Mouse (Mus musculus) liver, embryonic 15.5 days (tissue): Measurements from ENCODE around the gene Slc4a4. TPM values are rescaled to one million over a fixed set of nuclear protein-coding genes. Genes with fewer than 3 reads are reported as not detected.

Source experiments
- ATAC-seq: fragments of 200-750 bp; cut with Nextera tagmentation; 2 replicates; pipeline ENCODE4 v1.8.0; 2017; ENCODE audit warnings: moderate number of reproducible peaks, mild to moderate bottlenecking, moderate library complexity; ENCODE audit not compliant: insufficient read depth
- H3K27ac ChIP-seq: fragments of 300-500 bp; sonication (generic); replicated peaks from 2 replicates; pipeline ENCODE4 v1.5.1; 2015; ENCODE audit warnings: mild to moderate bottlenecking, inconsistent platforms
- H3K27me3 ChIP-seq: fragments of 300-500 bp; sonication (generic); 2 replicates; pipeline ENCODE4 v1.6.1; 2015; ENCODE audit warnings: mild to moderate bottlenecking, inconsistent platforms
- H3K36me3 ChIP-seq: fragments of 300-500 bp; sonication (generic); replicated peaks from 2 replicates; pipeline ENCODE4 v1.6.1; 2015; ENCODE audit warnings: moderate library complexity, mild to moderate bottlenecking, inconsistent platforms
- H3K4me1 ChIP-seq: fragments of 300-500 bp; sonication (generic); replicated peaks from 2 replicates; pipeline ENCODE4 v1.6.1; 2015; ENCODE audit warnings: inconsistent platforms
- H3K4me2 ChIP-seq: fragments of 300-500 bp; sonication (generic); 2 replicates; pipeline ENCODE4 v1.6.1; 2015; ENCODE audit warnings: moderate library complexity, mild to moderate bottlenecking, inconsistent platforms
- H3K4me3 ChIP-seq: fragments of 300-500 bp; sonication (generic); replicated peaks from 2 replicates; pipeline ENCODE4 v1.5.1; 2015; ENCODE audit warnings: mild to moderate bottlenecking, inconsistent platforms
- H3K9ac ChIP-seq: fragments of 300-500 bp; sonication (generic); 2 replicates; pipeline ENCODE4 v1.6.1; 2015; ENCODE audit warnings: moderate library complexity, mild to moderate bottlenecking, inconsistent platforms
- H3K9me3 ChIP-seq: fragments of 300-500 bp; sonication (generic); replicated peaks from 2 replicates; pipeline ENCODE4 v1.6.1; 2016; ENCODE audit warnings: inconsistent platforms
- WGBS: fragments of 180-500 bp; shearing (Covaris S2); methylation state at CpG from one replicate; pipeline ENCODE4 v1.1.7; 2015; ENCODE audit warnings: mixed read lengths; ENCODE audit not compliant: insufficient replicate concordance; 5-methylcytosine and 5-hydroxymethylcytosine counted together
- polyA plus RNA-seq: library from polyadenylated mRNA; unstranded; fragments of >200 nt; fragmentation: Nextera tagmentation; extraction: Ambion mirVana; gene quantifications from 2 replicates; pipeline ENCODE4 v1.2.1, GENCODE M21; 2015

Slc4a4 gene
- 0.62 and 1.3 TPM in 2 replicates for polyA plus RNA-seq

GRCm38 (mm10) chr5:88886668-88887555 is at the start of gene Slc4a4:
Gene Slc4a4 (plus strand): TSS chr5:88886818.
- H3K9ac ChIP-seq: peak within 1 kb of the TSS; percentile 30; the same call in 1 of the 2 replicates
- peak; percentile 84 for ATAC-seq
- peak within 1 kb of the TSS; percentile 61 for H3K4me3 ChIP-seq
- no peaks in the 10 kb centered on the region; the same call in 1 of the 2 replicates for H3K4me1 ChIP-seq
- peaks cover 65% of the 10 kb centered on the region for H3K27me3 ChIP-seq
- H3K9me3 ChIP-seq: no peaks in the 10 kb centered on the region
- no peak within 1 kb of the TSS for H3K27ac ChIP-seq
- H3K4me2 ChIP-seq: peak within 1 kb of the TSS; percentile 64
- no peaks in the 10 kb centered on the region for H3K36me3 ChIP-seq
- WGBS: 1% methylated on average over 112 of the region's 119 CpGs

- Histone ChIP-seq H3K4me1 (0 out of 2 replicates have a peak, but pooled peaks cover 4% of the 10 kb centered on the region), H3K9me3 (no peaks in the 10 kb centered on the region), H3K36me3 (no peaks in the 10 kb centered on the region), H3K9ac (no peak overlapping the region), H3K27me3 (no peaks in the 10 kb centered on the region), H3K27ac (no peak overlapping the region), H3K4me2 (no peak overlapping the region), H3K4me3 (no peak overlapping the region)
- no peak for ATAC-seq
- WGBS: 35% methylated on average over 5 of the region's 5 CpGs
Observed at GRCm38 (mm10) chr5:88840080-88840798, 46.4 kb upstream of the Slc4a4 start.

GRCm38 (mm10) chr5:88857311-88857710 is 29.3 kb upstream of the Slc4a4 start:
- Histone ChIP-seq H3K36me3 (no peaks in the 10 kb centered on the region), H3K9ac (no peak overlapping the region), H3K27ac (no peak overlapping the region), H3K4me1 (no peaks in the 10 kb centered on the region), H3K4me3 (no peak overlapping the region), H3K4me2 (no peak overlapping the region), H3K9me3 (no peaks in the 10 kb centered on the region), H3K27me3 (no peaks in the 10 kb centered on the region)
- 78% methylated on average over 3 of the region's 3 CpGs for WGBS
- no peak for ATAC-seq

- Histone ChIP-seq H3K4me1 (no peaks in the 10 kb centered on the region), H3K27me3 (no peaks in the 10 kb centered on the region), H3K4me2 (no peak overlapping the region), H3K36me3 (no peaks in the 10 kb centered on the region), H3K27ac (no peak overlapping the region), H3K9me3 (no peaks in the 10 kb centered on the region), H3K4me3 (no peak overlapping the region), H3K9ac (no peak overlapping the region)
- WGBS: 72% methylated on average over 4 of the region's 4 CpGs
- ATAC-seq: no peak
Observed at GRCm38 (mm10) chr5:88857801-88858200, 28.8 kb upstream of the Slc4a4 start.

- WGBS: 68% methylated on average over 4 of the region's 4 CpGs
- no peaks in the 10 kb centered on the region for H3K4me1 ChIP-seq
- H3K36me3 ChIP-seq: no peaks in the 10 kb centered on the region
- no peak for ATAC-seq
- H3K9me3 ChIP-seq: no peaks in the 10 kb centered on the region
- H3K27ac ChIP-seq: no peak overlapping the region
- no peaks in the 10 kb centered on the region for H3K27me3 ChIP-seq
- no peak overlapping the region for H3K4me2 ChIP-seq
- H3K9ac ChIP-seq: no peak overlapping the region
- no peak overlapping the region for H3K4me3 ChIP-seq
Observed at GRCm38 (mm10) chr5:88858226-88858625, 28.4 kb upstream of the Slc4a4 start.

GRCm38 (mm10) chr5:88862163-88862562 is 24.5 kb upstream of the Slc4a4 start:
- no peak overlapping the region for H3K27ac ChIP-seq
- no peaks in the 10 kb centered on the region for H3K4me1 ChIP-seq
- ATAC-seq: no peak
- no peak overlapping the region for H3K9ac ChIP-seq
- H3K27me3 ChIP-seq: no peaks in the 10 kb centered on the region
- WGBS: 58% methylated on average over 3 of the region's 3 CpGs
- H3K9me3 ChIP-seq: no peaks in the 10 kb centered on the region
- H3K4me2 ChIP-seq: no peak overlapping the region
- no peak overlapping the region for H3K4me3 ChIP-seq
- H3K36me3 ChIP-seq: no peaks in the 10 kb centered on the region

GRCm38 (mm10) chr5:88862794-88863193 is 23.8 kb upstream of the Slc4a4 start:
- Histone ChIP-seq H3K4me3 (no peak overlapping the region), H3K27ac (no peak overlapping the region), H3K36me3 (no peaks in the 10 kb centered on the region), H3K4me1 (no peaks in the 10 kb centered on the region), H3K9me3 (no peaks in the 10 kb centered on the region), H3K4me2 (no peak overlapping the region), H3K27me3 (no peaks in the 10 kb centered on the region), H3K9ac (no peak overlapping the region)
- no peak for ATAC-seq
- 85% methylated on average over 2 of the region's 2 CpGs for WGBS

- 16% methylated on average over 3 of the region's 3 CpGs for WGBS
- no peak overlapping the region for H3K9ac ChIP-seq
- H3K4me3 ChIP-seq: no peak overlapping the region
- no peaks in the 10 kb centered on the region for H3K36me3 ChIP-seq
- no peaks in the 10 kb centered on the region; the same call in 1 of the 2 replicates for H3K4me1 ChIP-seq
- no peaks in the 10 kb centered on the region for H3K9me3 ChIP-seq
- H3K4me2 ChIP-seq: no peak overlapping the region
- no peak for ATAC-seq
- H3K27me3 ChIP-seq: peaks cover 52% of the 10 kb centered on the region
- no peak overlapping the region for H3K27ac ChIP-seq
Observed at GRCm38 (mm10) chr5:88884101-88884500, 2.5 kb upstream of the Slc4a4 start.

GRCm38 (mm10) chr5:88885503-88885902 is 1.1 kb upstream of the Slc4a4 start:
- Histone ChIP-seq H3K27me3 (peaks cover 62% of the 10 kb centered on the region), H3K36me3 (no peaks in the 10 kb centered on the region), H3K4me2 (no peak overlapping the region), H3K27ac (no peak overlapping the region), H3K9me3 (no peaks in the 10 kb centered on the region), H3K9ac (no peak overlapping the region), H3K4me1 (no peaks in the 10 kb centered on the region; the same call in 1 of the 2 replicates), H3K4me3 (no peak overlapping the region)
- WGBS: 65% methylated on average over 3 of the region's 3 CpGs
- no peak for ATAC-seq

GRCm38 (mm10) chr5:88885944-88886343 is 674 bp upstream of the Slc4a4 start:
- Histone ChIP-seq H3K9me3 (no peaks in the 10 kb centered on the region), H3K36me3 (no peaks in the 10 kb centered on the region), H3K27ac (no peak overlapping the region), H3K27me3 (peaks cover 62% of the 10 kb centered on the region), H3K4me2 (peak overlapping the region; percentile 64; the same call in 1 of the 2 replicates), H3K4me3 (no peak overlapping the region), H3K4me1 (no peaks in the 10 kb centered on the region; the same call in 1 of the 2 replicates), H3K9ac (no peak overlapping the region)
- 40% methylated on average over 5 of the region's 5 CpGs for WGBS
- no peak for ATAC-seq

- 1% methylated on average over 14 of the region's 14 CpGs for WGBS
- Histone ChIP-seq H3K9ac (no peak overlapping the region), H3K27ac (no peak overlapping the region), H3K4me1 (no peaks in the 10 kb centered on the region; the same call in 1 of the 2 replicates), H3K36me3 (no peaks in the 10 kb centered on the region), H3K4me3 (peak overlapping the region; percentile 61), H3K4me2 (peak overlapping the region; percentile 64), H3K9me3 (no peaks in the 10 kb centered on the region), H3K27me3 (peaks cover 62% of the 10 kb centered on the region)
- no peak for ATAC-seq
Observed at GRCm38 (mm10) chr5:88886349-88886667, 310 bp upstream of the Slc4a4 start.
